Mouse (Mus musculus): ENCODE measurements around the gene Krt1.

Gene Krt1

GRCm38 (mm10) chr15:101850694-101851093 is at the start of gene Krt1:
Krt1 (minus strand) TSS chr15:101850794.
- no peak for DNase-seq

GRCm38 (mm10) chr15:101895216-101895615 is 44.6 kb upstream of the Krt1 start:
- no peak for DNase-seq

GRCm38 (mm10) chr15:101892820-101893219 is 42.2 kb upstream of the Krt1 start, which contains the start of gene Krt76:
Krt76 (minus strand) TSS chr15:101892920.
- no peak for DNase-seq

- no peak for DNase-seq
These were observed 29.2 kb upstream of the Krt1 start for GRCm38 (mm10) chr15:101879776-101880175.

GRCm38 (mm10) chr15:101878041-101878440 is 27.4 kb upstream of the Krt1 start:
- no peak for DNase-seq

- no peak for DNase-seq
These were observed 23.8 kb upstream of the Krt1 start for GRCm38 (mm10) chr15:101874383-101874782.

DNA sequence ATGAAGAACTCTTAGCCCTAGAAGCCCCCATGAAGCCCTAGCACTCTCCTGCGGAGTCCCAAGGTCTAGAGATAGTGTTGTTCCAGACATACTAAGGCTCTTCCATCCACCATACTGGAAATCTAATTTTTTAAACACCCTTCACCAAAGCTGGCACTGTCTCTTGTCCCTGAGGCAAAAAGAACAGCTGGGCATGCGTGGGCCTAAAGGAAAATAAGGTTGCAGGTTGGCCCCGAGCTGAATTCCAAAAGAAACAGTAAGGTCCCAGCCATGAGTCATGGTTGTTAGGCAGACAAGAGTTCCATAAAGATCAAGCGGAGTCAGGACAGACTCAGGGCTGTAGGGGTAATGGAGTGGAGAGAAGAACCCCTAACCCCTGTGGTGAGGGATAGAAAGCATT is 22.6 kb upstream of the Krt1 start:
- DNase-seq = no peak

- no peak for DNase-seq
These were observed 18.8 kb upstream of the Krt1 start, which contains the start of gene Krt77 for GRCm38 (mm10) chr15:101869431-101869830. Krt77 (minus strand) TSS chr15:101869705.

- no peak for DNase-seq
These were observed 16.2 kb upstream of the Krt1 start for GRCm38 (mm10) chr15:101866754-101867153.

- no peak for DNase-seq
These were observed 10.0 kb upstream of the Krt1 start for GRCm38 (mm10) chr15:101860421-101861130.

DNA sequence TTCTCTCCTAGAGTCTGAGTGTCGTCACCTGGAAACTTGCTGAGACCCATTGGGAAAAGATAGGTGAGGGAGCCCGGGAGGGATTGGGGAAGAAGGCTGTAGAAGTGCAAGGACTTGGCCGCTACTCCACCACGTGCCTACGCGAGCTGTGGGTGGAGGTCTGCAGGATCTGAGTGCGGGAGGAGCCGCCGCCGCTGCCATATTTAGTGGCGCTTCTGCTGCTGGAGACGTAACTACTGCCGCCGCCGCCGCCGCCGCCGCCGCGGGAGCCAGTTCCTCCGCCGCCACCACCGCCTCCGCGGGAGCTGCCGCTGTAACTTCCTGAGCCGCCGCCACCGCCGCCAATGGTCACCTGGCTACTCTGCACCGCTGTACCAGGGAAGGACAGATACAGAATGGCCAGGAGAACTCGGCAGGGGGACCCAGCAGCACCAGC is 9.2 kb upstream of the Krt1 start:
- peak; percentile 42 to 50 for DNase-seq

DNA sequence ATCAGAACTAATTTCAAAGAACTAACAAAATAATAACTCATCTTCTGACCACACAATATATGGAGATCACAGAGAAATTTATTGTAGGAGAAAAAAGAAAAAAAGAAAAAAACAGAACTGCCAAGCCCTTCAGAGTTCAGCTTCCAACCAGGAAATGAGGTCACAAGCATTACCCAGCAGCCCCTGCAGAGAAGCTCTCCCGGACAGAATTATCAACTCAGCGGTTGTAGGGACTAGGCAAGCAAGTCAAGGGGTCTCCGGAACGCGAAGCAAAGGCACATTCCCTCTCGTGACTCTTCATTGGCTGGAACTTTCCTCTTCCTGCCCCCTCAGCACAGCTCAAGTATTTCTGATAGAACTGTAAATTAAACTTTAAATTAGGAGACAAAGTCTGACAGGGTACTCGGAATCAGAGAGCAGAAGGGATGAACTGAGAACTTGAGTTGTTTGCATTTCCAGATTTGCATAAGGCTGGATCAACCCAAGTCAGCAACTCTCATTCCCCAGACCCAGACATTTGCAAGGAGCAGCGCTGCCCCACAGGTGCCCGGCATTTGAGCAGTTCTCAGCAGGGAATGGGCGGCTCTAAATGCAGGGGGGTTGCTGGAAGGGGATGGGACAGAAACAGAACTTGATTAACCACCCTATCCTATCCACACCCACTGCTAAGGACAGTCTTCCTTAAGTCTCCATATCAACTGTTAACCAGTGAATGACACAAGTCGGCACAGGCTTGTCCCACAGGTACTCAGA is 8.3 kb upstream of the Krt1 start:
- DNase-seq = no peak

DNA sequence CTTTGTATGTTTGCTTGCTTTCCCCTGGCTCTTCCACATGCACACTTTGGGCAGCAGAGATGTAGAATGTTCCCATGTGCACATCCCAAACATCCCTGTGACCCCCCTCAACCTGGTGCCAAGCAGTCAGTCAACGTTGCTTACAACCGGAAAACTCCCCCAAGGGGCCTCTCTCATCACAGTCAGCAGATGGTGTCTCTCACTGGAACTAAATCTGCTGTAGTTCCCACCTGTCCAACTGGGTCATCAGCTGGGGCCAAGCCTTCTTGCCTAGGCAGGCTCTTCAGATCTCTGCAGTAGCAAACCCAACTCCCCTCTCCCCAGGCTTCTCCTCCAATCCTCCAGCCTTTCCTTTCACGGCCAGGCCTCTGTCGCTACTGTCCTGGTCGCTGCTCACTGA is 6.1 kb upstream of the Krt1 start:
- no peak for DNase-seq

GRCm38 (mm10) chr15:101855732-101856131 is 5.1 kb upstream of the Krt1 start:
- no peak for DNase-seq

DNA sequence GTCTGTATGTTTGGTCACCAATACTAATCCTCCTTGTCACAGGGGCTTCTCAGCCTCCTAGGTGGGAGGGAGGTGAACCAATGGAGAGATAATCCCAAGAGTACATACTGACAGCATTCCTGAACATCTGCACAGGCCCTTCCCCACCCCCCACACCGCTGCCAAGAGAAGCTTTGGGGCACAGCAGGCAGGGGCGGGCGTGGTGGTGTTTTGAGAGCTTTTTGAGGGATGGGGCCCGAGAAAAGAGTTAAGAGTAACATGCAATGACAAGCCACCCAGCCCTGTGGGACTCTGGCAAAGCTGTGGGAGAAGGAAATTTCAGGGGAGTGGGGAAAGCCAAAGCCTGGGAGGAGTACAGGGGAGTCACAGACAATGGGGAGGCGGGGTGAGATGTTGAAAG is 3.7 kb upstream of the Krt1 start:
- no peak for DNase-seq

- no peak for DNase-seq
These were observed 2.0 kb upstream of the Krt1 start for GRCm38 (mm10) chr15:101852571-101852970.

DNA sequence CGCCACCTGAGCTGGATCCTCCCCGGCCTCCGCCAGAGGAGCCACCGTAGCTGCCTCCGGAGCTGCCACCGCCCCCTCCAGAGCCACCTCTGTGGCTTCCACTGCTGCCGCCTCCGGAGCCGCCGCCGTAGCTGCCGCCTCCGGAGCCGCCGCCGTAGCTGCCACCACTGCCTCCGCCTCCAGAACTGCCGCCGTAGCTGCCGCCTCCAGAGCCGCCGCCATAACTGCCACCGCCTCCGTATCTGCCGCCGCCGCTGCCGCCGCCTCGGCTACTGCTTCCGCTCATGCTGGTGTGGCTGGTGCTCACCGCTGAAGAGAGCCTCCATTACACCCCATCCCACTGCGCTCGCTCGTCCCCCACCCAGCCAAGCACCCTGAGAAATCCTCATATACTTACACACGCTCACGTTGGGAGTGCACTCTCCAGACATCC is 4.6 kb downstream of the Krt1 start:
- peak; percentile 21 to 44 for DNase-seq

DNA sequence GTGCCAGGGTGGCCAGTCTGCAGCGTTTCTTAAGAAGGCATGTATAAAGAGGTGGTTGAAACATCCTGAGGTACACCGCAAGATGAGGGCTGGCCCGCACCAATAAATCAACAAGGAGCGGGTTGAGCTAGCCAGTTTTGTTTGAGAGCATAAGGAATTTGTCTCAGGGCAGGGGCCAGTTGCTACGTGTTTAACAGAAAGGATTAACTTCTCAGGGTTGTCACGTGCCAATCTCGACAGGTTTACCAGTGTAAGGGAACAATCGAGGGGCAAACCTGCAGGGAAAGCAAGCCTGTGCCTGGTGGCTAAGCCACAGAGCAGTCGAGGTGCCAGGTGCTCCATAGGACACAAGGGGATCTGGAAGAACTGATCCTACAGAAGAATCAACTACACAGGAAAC is 7.4 kb downstream of the Krt1 start:
- DNase-seq = no peak

- DNase-seq = no peak
These were observed 15.7 kb downstream of the Krt1 start for GRCm38 (mm10) chr15:101834784-101835328.

DNA sequence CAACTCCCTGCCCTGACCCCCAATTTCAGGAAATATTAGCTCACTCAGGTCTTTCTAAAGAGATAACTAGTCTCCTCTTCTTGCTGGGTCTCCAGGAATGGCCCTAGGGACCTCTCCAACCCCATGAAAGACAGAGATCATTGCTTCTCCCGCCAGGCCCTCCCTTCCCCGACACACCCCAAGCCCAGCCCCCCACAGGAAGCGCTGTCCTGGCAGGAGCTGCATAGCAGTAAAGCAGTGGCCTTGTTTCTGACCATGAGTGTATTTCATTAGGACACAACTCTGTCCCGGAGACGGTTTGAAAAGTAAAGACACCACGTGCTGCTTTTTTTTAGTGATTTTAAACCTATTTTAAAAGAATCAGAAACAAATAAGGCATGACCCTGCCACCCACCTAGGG is 17.5 kb downstream of the Krt1 start:
- no peak for DNase-seq

- DNase-seq = no peak
These were observed 21.2 kb downstream of the Krt1 start for GRCm38 (mm10) chr15:101829441-101829840.

DNA sequence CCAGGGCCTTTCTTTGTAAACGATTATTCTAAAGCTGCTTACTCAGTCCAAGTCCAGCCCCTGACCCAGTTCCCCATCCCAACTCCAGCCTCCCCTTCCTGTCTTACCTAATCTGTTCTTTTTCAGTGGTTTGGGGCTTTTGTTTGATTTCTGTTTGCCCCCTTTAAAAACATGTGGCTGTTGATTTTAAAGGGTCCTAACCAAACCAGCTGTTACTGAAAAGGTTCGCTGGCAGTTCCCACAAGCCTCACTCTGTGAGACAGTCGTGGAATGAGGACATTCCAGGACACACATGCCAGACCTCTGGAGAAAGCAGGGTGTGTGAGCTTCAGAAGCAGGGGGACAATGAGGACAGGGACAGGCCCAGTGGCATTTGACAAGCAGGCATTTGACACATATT is 28.8 kb downstream of the Krt1 start:
- DNase-seq = no peak

DNA sequence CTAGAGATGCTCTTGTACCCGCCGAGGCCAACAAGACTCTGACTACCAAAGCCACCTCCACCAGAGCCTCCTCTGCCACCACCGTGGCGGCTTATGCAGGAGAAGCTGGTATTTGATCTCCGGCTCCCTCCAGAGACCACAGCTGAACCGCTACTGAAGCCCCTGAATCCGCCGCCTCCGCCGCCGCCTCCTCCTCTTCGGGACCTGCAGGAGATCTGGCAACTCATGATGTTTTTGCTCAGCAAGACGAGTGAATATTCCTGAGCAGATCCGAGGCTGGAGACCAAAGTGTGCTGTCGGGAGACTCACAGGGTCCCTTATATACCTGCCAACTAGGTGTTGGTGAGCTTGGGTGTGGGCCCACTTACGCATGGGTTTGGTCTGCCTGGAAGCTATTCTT is 32.7 kb downstream of the Krt1 start, which contains the start of gene Krt2:
TSS of gene Krt2 (minus strand) at position 295 of the 400 bp plus-strand sequence.
- no peak for DNase-seq
